Mouse (Mus musculus) heart, embryonic 13.5 days (tissue): ENCODE data around the gene Tuba8. TPM values are rescaled to one million over a fixed set of nuclear protein-coding genes. Genes with fewer than 3 reads are reported as not detected.

ENCODE experiments used
- ATAC-seq: fragments of 200-750 bp; cut with Nextera tagmentation; 2 replicates; pipeline ENCODE4 v1.8.0; 2017; ENCODE audit warnings: moderate TSS enrichment; ENCODE audit not compliant: insufficient number of reproducible peaks, low FRiP score, low TSS enrichment; ENCODE audit errors: extremely low read depth
- H3K27ac ChIP-seq: fragments of 300-500 bp; sonication (generic); replicated peaks from 2 replicates; pipeline ENCODE4 v1.5.1; 2015; ENCODE audit warnings: moderate library complexity, mild to moderate bottlenecking, inconsistent platforms
- H3K27me3 ChIP-seq: fragments of 300-500 bp; sonication (generic); replicated peaks from 2 replicates; pipeline ENCODE4 v1.6.1; 2015; ENCODE audit warnings: mild to moderate bottlenecking, inconsistent platforms
- H3K36me3 ChIP-seq: fragments of 300-500 bp; sonication (generic); 2 replicates; pipeline ENCODE4 v1.6.1; 2015; ENCODE audit warnings: mild to moderate bottlenecking, inconsistent platforms
- H3K4me1 ChIP-seq: fragments of 300-500 bp; sonication (generic); 2 replicates; pipeline ENCODE4 v1.6.1; 2015; ENCODE audit warnings: inconsistent platforms
- H3K4me2 ChIP-seq: fragments of 300-500 bp; sonication (generic); 2 replicates; pipeline ENCODE4 v1.6.1; 2015; ENCODE audit warnings: inconsistent platforms, mild to moderate bottlenecking, moderate library complexity
- H3K4me3 ChIP-seq: fragments of 300-500 bp; sonication (generic); 2 replicates; pipeline ENCODE4 v1.5.1; 2015; ENCODE audit warnings: moderate library complexity, mild to moderate bottlenecking, inconsistent platforms
- H3K9ac ChIP-seq: fragments of 300-500 bp; sonication (generic); 2 replicates; pipeline ENCODE4 v1.6.1; 2015; ENCODE audit warnings: inconsistent platforms, mild to moderate bottlenecking, moderate library complexity
- H3K9me3 ChIP-seq: fragments of 300-500 bp; sonication (generic); 2 replicates; pipeline ENCODE4 v1.6.1; 2016; ENCODE audit warnings: inconsistent platforms
- WGBS: fragments of 180-500 bp; shearing (Covaris S2); methylation state at CpG from one replicate; pipeline ENCODE4 v1.1.7; 2015; ENCODE audit warnings: mixed read lengths; 5-methylcytosine and 5-hydroxymethylcytosine counted together
- polyA plus RNA-seq: library from polyadenylated mRNA; unstranded; fragments of >200 nt; fragmentation: Nextera tagmentation; extraction: Ambion mirVana; gene quantifications from 2 replicates; pipeline ENCODE4 v1.2.1, GENCODE M21; 2015

Tuba8 gene
- polyA plus RNA-seq, 1 experiment from 2014 or later: 0.31 TPM

DNA sequence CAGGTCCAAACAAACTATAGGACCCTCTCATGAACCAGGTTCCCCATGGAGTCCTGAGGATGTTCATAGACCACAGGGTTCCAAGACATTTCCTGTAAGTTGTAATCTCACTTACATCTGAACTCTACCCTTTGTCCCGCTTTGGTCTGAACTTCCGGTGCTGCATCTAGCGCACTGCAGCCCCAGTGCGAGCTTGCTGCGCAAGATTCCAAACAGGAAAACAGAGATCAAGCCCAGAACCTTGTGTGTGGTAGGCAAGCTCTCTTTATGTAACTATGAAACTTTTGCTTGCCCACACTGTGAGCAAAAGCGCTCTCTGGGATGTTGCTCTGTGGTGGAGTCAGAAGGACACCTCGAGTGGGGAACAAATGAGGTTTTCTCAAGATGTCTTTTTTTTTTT, 7.5 kb downstream of the Tuba8 start:
- Histone ChIP-seq H3K4me1 (peaks cover 12% of the 10 kb centered on the region; the same call in 1 of the 2 replicates), H3K4me3 (no peak overlapping the region), H3K27me3 (peaks cover 19% of the 10 kb centered on the region), H3K9me3 (no peaks in the 10 kb centered on the region), H3K4me2 (no peak overlapping the region), H3K27ac (no peak overlapping the region), H3K9ac (no peak overlapping the region), H3K36me3 (no peaks in the 10 kb centered on the region)
- no peak for ATAC-seq
- 84% methylated on average over 7 of the region's 7 CpGs for WGBS

DNA sequence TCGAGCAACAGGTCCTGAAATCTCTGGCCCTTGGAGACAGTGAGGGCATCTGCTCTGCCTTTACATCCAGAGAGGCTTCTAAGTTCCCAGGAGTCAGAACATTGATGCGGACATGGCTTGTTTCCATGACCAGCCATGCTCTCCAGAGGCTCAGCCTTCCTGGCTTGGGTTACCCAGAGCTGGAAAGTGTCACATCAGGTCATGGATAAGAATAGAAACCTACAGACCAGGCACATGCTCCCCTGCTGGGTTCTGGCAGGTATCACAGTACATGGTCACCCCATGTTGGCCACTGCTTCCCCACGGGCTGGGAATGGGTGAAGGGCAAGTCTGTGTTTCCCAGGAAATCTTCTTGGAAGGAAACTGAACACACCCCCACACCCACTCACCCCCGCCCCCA, 8.9 kb downstream of the Tuba8 start:
- no peak overlapping the region for H3K4me3 ChIP-seq
- H3K4me2 ChIP-seq: no peak overlapping the region
- ATAC-seq: no peak
- peaks cover 13% of the 10 kb centered on the region for H3K27me3 ChIP-seq
- H3K9ac ChIP-seq: no peak overlapping the region
- H3K27ac ChIP-seq: no peak overlapping the region
- 69% methylated on average over 4 of the region's 4 CpGs for WGBS
- peaks cover 16% of the 10 kb centered on the region; the same call in 1 of the 2 replicates for H3K4me1 ChIP-seq
- no peaks in the 10 kb centered on the region for H3K36me3 ChIP-seq
- H3K9me3 ChIP-seq: no peaks in the 10 kb centered on the region

DNA sequence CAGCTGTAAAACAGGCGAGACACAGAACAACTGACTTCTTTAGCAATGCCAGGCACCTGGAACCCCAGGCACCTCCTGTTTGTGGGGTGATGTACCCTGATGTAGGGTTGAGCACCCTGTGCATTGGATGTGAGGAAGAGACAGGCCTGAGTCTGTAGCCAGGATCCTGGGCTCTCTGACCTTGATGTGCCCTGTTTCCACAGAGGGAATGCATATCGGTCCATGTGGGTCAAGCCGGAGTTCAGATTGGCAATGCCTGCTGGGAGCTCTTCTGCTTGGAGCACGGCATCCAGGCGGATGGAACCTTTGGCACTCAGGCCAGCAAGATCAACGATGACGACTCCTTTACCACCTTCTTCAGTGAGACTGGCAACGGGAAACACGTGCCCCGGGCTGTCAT, 9.7 kb downstream of the Tuba8 start:
- H3K4me1 ChIP-seq: peaks cover 13% of the 10 kb centered on the region; the same call in 1 of the 2 replicates
- no peak overlapping the region for H3K9ac ChIP-seq
- H3K27me3 ChIP-seq: peaks cover 13% of the 10 kb centered on the region
- H3K27ac ChIP-seq: no peak overlapping the region
- no peaks in the 10 kb centered on the region for H3K36me3 ChIP-seq
- H3K9me3 ChIP-seq: no peaks in the 10 kb centered on the region
- no peak overlapping the region for H3K4me2 ChIP-seq
- 78% methylated on average over 10 of the region's 10 CpGs for WGBS
- no peak overlapping the region for H3K4me3 ChIP-seq
- no peak for ATAC-seq

DNA sequence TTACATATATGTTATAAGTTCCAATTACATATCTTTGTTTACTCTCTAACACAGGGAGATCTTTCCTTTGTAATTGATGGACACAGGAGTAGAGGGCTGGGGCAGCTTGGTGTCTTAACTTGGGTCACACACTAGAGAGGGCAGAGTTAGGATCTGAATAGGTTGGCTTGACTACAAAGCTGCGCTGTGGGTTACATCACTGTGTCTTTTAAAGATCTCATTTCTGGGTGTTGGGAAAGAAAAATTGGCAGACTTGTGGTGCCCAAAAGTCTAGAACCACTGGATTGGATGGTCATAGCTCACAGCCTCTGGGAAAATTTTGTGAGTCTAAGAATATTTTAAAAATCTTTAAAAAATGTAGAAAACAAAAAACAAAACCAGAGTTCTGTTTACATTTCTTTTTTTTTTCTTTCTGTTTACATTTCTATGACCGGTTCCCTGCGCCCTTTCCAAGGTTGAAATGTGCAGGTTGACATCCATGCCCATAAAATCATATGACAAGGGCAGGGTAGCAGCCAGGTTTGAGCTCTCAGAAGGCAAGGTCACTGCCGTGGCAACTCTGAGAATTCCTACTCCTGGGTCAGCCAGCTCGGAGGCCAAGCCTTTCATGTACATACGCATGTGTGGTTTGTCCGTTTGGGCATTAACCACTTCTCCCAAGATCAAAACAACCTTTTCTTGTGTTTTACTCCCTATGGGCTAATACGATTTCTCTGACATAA, 11.5 kb downstream of the Tuba8 start:
- no peak for ATAC-seq
- no peak overlapping the region for H3K4me3 ChIP-seq
- H3K4me2 ChIP-seq: no peak overlapping the region
- H3K9ac ChIP-seq: no peak overlapping the region
- no peaks in the 10 kb centered on the region for H3K36me3 ChIP-seq
- H3K27me3 ChIP-seq: peaks cover 6% of the 10 kb centered on the region; the same call in 1 of the 2 replicates
- no peak overlapping the region for H3K27ac ChIP-seq
- H3K4me1 ChIP-seq: peaks cover 13% of the 10 kb centered on the region; the same call in 1 of the 2 replicates
- WGBS: 80% methylated on average over 8 of the region's 8 CpGs
- no peaks in the 10 kb centered on the region for H3K9me3 ChIP-seq

DNA sequence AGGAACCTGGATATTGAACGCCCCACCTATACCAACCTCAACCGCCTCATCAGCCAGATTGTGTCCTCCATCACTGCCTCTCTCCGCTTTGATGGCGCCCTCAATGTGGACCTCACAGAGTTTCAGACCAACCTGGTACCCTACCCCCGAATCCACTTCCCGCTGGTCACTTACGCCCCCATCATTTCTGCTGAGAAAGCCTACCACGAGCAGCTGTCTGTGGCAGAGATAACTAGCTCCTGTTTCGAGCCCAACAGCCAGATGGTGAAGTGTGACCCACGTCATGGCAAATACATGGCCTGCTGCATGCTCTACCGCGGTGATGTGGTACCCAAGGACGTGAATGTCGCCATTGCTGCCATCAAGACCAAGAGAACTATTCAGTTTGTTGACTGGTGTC, 12.5 kb downstream of the Tuba8 start:
- 90% methylated on average over 14 of the region's 14 CpGs for WGBS
- no peak for ATAC-seq
- no peaks in the 10 kb centered on the region for H3K27me3 ChIP-seq

DNA sequence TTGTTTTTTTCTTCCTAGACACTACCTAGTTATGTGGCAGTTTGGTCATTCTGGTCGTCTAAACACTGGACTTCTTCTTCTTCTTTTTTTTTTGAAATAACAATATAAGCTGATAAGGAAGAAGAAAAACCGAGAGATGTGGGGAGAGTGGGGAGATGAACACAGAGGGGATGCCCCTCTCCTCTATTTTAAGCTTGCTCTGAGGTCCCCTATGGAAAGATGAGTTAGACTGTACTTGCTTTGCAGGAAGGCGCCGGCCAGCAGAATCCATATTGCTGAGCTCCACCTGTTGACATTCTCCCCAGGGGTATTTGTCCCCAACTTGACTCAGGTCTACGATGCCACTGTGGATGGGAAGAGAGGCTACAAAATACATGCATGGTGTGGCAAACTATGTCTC, 13.6 kb downstream of the Tuba8 start:
- ATAC-seq: no peak
- H3K27ac ChIP-seq: no peak overlapping the region
- peaks cover 13% of the 10 kb centered on the region; the same call in 1 of the 2 replicates for H3K4me1 ChIP-seq
- no peak overlapping the region for H3K4me3 ChIP-seq
- H3K9me3 ChIP-seq: no peaks in the 10 kb centered on the region
- no peaks in the 10 kb centered on the region for H3K36me3 ChIP-seq
- H3K9ac ChIP-seq: no peak overlapping the region
- WGBS: 55% methylated on average over 5 of the region's 5 CpGs
- H3K27me3 ChIP-seq: no peaks in the 10 kb centered on the region
- no peak overlapping the region for H3K4me2 ChIP-seq

More for the DNA sequence above, 12.5 kb downstream of the Tuba8 start:
- no peak overlapping the region for H3K4me3 ChIP-seq
- H3K9me3 ChIP-seq: no peaks in the 10 kb centered on the region
- no peak overlapping the region for H3K4me2 ChIP-seq
- H3K27ac ChIP-seq: no peak overlapping the region
- H3K9ac ChIP-seq: no peak overlapping the region
- H3K36me3 ChIP-seq: no peaks in the 10 kb centered on the region
- H3K4me1 ChIP-seq: peaks cover 13% of the 10 kb centered on the region; the same call in 1 of the 2 replicates

DNA sequence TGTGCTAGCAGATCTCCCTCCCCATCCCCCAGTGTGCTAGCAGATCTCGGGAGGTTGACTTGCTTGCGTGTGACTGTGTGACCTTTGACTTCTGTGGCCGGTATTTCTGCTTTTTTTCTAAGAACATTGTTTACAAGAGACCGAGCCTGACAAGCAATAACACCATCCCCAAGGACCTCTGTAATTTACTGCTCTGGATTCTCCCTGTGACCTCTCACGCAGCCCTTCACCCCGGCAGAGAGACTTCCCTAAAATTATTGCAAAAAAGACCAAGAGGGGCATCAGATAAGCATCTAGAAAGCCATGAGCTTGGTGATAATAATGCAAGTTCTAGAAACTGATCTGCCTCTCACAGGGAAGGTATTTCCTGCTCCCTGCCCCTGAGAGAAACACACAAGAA, 14.5 kb downstream of the Tuba8 start:
- no peak overlapping the region for H3K9ac ChIP-seq
- H3K4me2 ChIP-seq: no peak overlapping the region
- H3K4me1 ChIP-seq: 0 out of 2 replicates have a peak, but pooled peaks cover 6% of the 10 kb centered on the region
- no peaks in the 10 kb centered on the region for H3K9me3 ChIP-seq
- WGBS: 24% methylated on average over 6 of the region's 6 CpGs
- H3K27ac ChIP-seq: no peak overlapping the region
- ATAC-seq: no peak
- no peak overlapping the region for H3K4me3 ChIP-seq
- no peaks in the 10 kb centered on the region for H3K36me3 ChIP-seq
- H3K27me3 ChIP-seq: no peaks in the 10 kb centered on the region

DNA sequence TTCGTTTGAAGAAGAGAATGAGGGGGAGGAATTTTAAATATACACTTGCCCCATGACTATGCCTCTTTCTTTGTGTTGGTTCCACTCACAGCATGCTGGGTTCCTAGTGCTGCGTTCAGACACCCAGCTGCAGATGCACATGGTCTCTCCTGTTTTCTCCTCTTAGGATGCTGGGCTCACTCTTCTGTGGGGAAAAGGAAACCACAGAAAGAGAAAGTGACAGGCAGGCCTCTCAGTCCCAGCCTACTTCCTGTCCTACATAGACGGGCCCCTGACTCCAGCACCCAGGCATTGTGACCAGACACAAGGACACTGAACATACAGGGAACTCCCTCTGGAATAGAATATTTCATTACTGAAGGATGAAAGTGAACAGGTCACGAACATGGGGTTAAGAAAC, 15.5 kb downstream of the Tuba8 start:
- H3K9me3 ChIP-seq: no peaks in the 10 kb centered on the region
- no peak overlapping the region for H3K4me3 ChIP-seq
- no peak for ATAC-seq
- no peak overlapping the region for H3K4me2 ChIP-seq
- H3K27me3 ChIP-seq: 0 out of 2 replicates have a peak, but pooled peaks cover under 1% of the 10 kb centered on the region
- H3K9ac ChIP-seq: no peak overlapping the region
- WGBS: 51% methylated on average over 4 of the region's 4 CpGs
- no peak overlapping the region for H3K27ac ChIP-seq
- H3K4me1 ChIP-seq: 0 out of 2 replicates have a peak, but pooled peaks cover 4% of the 10 kb centered on the region
- no peaks in the 10 kb centered on the region for H3K36me3 ChIP-seq

DNA sequence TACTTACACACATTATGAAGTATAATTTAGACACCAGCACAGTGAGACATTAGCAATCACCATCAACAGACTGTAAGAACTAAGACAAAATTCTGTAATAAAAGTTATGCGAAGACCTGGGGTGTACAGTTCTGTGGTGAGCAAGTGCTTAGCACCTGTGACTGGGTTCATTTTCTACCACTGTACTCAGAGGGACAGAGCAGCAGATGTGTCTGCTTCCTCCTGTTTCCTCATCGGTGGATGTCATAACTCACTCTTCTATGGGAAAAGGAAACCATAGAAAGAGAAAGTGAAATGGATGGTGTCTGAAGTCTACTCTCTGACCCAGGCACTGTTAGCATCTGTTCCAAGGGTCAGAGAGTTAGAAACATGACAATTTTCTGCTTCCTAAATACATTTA, 16.2 kb downstream of the Tuba8 start:
- Histone ChIP-seq H3K27ac (no peak overlapping the region), H3K36me3 (no peaks in the 10 kb centered on the region), H3K9me3 (no peaks in the 10 kb centered on the region), H3K27me3 (0 out of 2 replicates have a peak, but pooled peaks cover 3% of the 10 kb centered on the region), H3K4me3 (no peak overlapping the region), H3K4me2 (no peak overlapping the region), H3K4me1 (0 out of 2 replicates have a peak, but pooled peaks cover 4% of the 10 kb centered on the region), H3K9ac (no peak overlapping the region)
- ATAC-seq: no peak
- WGBS: 74% methylated on average over 2 of the region's 2 CpGs

DNA sequence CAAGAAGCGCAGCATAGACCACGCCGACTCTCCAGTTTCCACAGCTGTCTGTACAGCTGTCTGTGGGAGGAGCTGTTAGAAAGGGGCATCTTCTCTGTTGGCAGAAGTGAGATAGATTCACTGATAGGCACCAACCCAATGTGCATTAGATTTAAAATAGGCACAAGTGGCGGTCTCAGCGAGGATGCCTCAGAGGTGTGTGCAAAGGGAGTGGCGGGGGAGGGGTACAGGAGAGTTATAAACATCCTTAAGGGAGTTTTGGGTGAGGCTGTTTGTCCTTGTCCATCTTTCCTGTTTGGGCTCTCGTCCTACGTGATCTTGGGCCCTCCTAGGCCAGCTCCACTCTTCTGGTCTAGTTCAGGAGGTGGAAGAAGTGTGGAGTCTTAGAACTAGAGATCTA, 17.9 kb downstream of the Tuba8 start:
- no peak for ATAC-seq
- WGBS: 61% methylated on average over 8 of the region's 8 CpGs
- no peaks in the 10 kb centered on the region for H3K36me3 ChIP-seq

DNA sequence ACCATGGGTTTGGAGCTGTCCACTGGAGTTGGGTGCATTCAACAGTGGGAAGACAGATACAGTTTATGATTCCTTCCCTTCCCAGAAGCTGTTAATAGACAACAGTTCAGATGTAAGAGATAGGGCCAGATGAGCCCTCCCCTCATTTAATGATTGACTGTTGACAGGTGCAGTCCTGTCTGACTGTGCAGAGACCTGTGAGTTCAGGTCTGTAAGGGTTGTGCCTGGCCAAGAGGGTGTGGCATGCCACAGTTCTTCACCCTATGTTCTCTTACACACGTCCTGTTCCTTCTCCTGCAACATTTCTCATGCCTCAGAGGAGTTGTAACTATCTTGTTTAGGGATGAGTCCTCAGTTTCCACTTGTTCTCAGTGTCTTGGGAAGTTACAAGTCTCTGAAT, 22.2 kb downstream of the Tuba8 start:
- Histone ChIP-seq H3K4me1 (no peaks in the 10 kb centered on the region), H3K36me3 (no peaks in the 10 kb centered on the region), H3K9me3 (no peaks in the 10 kb centered on the region), H3K4me2 (no peak overlapping the region), H3K4me3 (no peak overlapping the region), H3K27me3 (peaks cover 8% of the 10 kb centered on the region; the same call in 1 of the 2 replicates), H3K27ac (no peak overlapping the region), H3K9ac (no peak overlapping the region)
- ATAC-seq: no peak
- 56% methylated on average over 1 of the region's 1 CpGs for WGBS

More for the DNA sequence above, 17.9 kb downstream of the Tuba8 start:
- no peak overlapping the region for H3K4me2 ChIP-seq
- no peak overlapping the region for H3K4me3 ChIP-seq
- no peak overlapping the region for H3K27ac ChIP-seq
- H3K9me3 ChIP-seq: no peaks in the 10 kb centered on the region
- 0 out of 2 replicates have a peak, but pooled peaks cover 4% of the 10 kb centered on the region for H3K4me1 ChIP-seq
- no peak overlapping the region for H3K9ac ChIP-seq
- 0 out of 2 replicates have a peak, but pooled peaks cover 3% of the 10 kb centered on the region for H3K27me3 ChIP-seq

DNA sequence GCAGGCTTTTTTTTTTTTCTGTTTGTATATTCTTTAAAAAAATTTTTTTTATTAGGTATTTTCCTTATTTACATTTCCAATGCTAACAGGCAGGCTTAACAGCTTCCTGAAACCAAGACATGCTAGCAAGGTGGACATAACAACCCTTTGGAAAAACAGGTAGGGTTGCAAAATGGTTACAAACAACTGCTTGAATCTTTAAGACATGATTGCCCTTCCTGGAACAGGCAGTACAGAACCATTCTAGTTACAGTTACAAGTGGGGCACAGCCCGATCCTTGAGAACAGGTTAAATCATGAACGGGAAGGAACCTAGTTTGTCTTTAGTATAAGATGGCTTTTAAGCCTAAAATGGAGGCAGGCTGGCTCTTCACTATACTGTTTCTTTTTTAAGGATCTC, 25.9 kb downstream of the Tuba8 start:
- Histone ChIP-seq H3K36me3 (no peaks in the 10 kb centered on the region), H3K27me3 (peaks cover 9% of the 10 kb centered on the region; the same call in 1 of the 2 replicates), H3K27ac (no peak overlapping the region), H3K9ac (no peak overlapping the region), H3K4me3 (no peak overlapping the region), H3K9me3 (no peaks in the 10 kb centered on the region), H3K4me1 (no peaks in the 10 kb centered on the region), H3K4me2 (no peak overlapping the region)
- ATAC-seq: no peak
- whole genome bisulfite sequencing: 77% methylated on average over 2 of the region's 2 CpGs
